Mouse (Mus musculus) brain, embryonic 14.5 days (tissue): ENCODE data around the gene Celf2.

Experiments used
- CTCF ChIP-seq: fragments of 200-500 bp; IDR thresholded peaks from 2 replicates; pipeline ENCODE4 v1.5.1; 2012; ENCODE audit warnings: inconsistent platforms, mild to moderate bottlenecking, moderate library complexity, borderline replicate concordance; ENCODE audit not compliant: insufficient read depth, insufficient read length; ENCODE audit errors: extremely low read depth
- POLR2A ChIP-seq: fragments of 200-500 bp; IDR thresholded peaks from 2 replicates; pipeline ENCODE4 v1.6.1; 2012; ENCODE audit warnings: mild to moderate bottlenecking, inconsistent platforms, borderline replicate concordance; ENCODE audit not compliant: poor library complexity, insufficient read depth, insufficient read length, severe bottlenecking; ENCODE audit errors: extremely low read depth

GRCm38 (mm10) chr2:7179186-7179585, 330.2 kb downstream of the Celf2 start:
- TF ChIP-seq POLR2A (no peak), CTCF (no peak)
